Mouse (Mus musculus): ENCODE results near the gene Mlec. TPM values are rescaled to one million over a fixed set of nuclear protein-coding genes. Genes with fewer than 3 reads are reported as not detected.
"Not testable (repeated sequence)": the region's sequence is repeated elsewhere in the genome, so short reads cannot be mapped to it uniquely, and the experiment has no call there.

Gene Mlec
- polyA plus RNA-seq, 1 experiment from 2014 or later = 73.6 TPM

DNA sequence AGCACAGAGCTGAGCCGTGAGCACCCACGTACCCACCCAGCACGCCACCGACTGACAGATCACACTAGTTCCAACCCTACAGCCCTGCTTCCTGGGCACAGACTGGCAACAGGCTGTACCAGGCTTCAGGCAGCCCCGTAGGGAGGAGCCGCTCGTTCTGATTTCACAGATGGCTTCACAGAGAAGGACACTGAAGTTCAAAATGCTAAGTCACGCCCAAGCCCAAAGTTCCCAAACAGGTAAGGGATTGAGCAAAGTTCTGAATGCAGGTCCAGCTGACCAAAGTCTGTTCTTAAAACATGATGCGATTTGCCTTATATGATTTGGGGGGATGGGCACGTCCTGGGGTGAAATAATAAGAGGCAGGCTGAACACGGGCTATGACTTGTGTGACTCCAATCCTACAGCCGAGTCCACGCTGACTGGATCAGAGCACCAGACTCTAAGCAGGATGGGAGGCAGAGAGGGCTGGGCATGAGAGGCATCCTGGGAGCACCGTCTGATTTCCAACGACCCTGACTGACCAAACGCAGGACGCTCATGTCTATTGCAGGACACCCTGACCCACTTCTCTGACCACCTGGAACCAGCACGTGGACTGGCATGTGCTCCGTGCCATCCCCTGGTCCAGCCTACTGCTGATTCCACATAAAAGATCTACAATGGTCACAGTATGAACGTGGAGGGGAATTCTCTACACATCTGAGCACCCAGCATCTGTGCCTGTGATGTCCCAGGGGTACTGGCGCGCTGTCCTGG is 30.4 kb downstream of the Mlec start:
- H3K27me3 ChIP-seq (replicated peaks; ENCODE audit: low read depth, poor library complexity, severe bottlenecking) = no peaks in the 10 kb centered on the region
- WGBS = 94% methylated on average over 22 of the region's 22 CpGs
- H3K4me3 ChIP-seq = no peak overlapping the region
- peaks cover 14% of the 10 kb centered on the region for H3K4me1 ChIP-seq
- H3K27ac ChIP-seq (replicated peaks) = no peak overlapping the region
- H3K9me3 ChIP-seq = no peaks in the 10 kb centered on the region
- DNase-seq (ENCODE audit: low spot score) = no peak
- H3K36me3 ChIP-seq (replicated peaks) = peaks cover 100% of the 10 kb centered on the region

DNA sequence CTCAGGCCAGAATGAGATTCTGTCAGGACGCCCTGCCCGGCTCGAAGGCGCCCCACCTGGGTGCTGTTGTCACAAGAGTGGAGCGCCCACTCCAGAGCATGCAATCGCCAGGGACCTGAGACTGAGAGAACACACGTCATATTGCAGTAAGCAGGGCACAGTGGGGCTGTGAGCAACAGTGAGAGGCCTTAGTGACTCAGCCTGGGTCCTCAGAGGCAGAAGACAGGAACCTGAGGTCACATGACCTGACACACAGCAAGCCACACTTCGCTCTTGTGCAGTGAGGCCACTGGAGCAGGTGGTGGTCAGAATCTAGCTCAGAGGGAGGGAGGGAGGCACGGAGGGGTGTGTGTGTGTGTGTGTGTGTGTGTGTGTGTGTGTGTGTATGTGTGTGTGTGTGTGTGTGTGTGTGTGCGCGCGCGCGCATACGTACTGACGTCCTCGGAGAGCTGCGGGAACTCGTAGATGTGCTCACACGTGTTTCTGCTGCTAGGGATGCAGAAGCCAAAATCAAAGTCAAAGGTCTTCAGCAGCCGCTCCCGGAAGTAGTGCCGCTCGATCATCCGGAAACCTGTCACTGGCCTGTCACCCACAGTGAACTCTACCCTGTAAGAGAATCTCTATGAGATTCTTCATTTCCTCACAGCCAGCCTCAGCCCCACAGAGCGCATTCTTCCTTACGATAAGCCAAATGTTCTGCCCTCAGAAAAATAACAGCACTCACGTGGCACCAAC is 31.2 kb downstream of the Mlec start:
- no peak for DNase-seq (ENCODE audit: low spot score)
- WGBS = 94% methylated on average over 28 of the region's 28 CpGs
- Histone ChIP-seq H3K4me3 (no peak overlapping the region), H3K4me1 (peaks cover 12% of the 10 kb centered on the region), H3K36me3 (replicated peaks) (peaks cover 100% of the 10 kb centered on the region), H3K27ac (replicated peaks) (no peak overlapping the region), H3K27me3 (replicated peaks; ENCODE audit: low read depth, poor library complexity, severe bottlenecking) (no peaks in the 10 kb centered on the region), H3K9me3 (no peaks in the 10 kb centered on the region)

DNA sequence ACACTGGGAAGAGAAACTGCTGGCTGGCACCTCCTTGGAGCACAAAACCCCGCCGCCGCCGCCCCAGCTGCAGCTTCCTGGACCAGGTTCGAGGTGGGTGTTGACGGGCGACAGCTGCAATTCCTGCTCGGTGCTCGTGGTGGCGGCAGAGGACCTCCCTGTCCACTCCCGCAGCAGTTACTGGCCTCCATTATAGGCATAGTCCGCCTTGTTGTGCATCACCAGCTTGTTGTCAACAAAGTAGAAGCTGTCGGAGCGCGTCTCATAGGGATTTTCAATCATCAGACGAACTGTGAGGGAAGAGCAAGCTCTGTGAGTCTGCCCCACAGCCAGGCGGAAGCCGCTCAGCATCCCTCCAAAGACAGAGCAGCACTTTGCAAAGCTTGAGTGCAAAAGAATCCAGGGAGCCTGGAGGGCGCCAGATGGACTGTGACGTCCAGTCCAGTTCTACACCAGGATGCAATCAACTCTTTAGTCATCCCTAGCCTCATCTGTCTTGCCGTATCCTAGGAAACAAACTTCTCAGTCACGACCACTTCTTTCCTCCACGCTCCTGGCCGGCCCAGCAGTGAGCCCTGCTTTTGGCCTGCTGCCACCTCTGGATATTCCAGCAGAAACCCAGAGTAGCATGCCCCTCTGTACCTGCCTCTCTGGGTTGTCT is 32.6 kb downstream of the Mlec start:
- peaks cover 87% of the 10 kb centered on the region for H3K36me3 ChIP-seq (replicated peaks)
- no peak overlapping the region; the same call in 1 of the 2 replicates for H3K27ac ChIP-seq (replicated peaks)
- H3K27me3 ChIP-seq (replicated peaks; ENCODE audit: low read depth, poor library complexity, severe bottlenecking) = no peaks in the 10 kb centered on the region
- no peaks in the 10 kb centered on the region for H3K9me3 ChIP-seq
- WGBS = 36% methylated on average over 24 of the region's 24 CpGs
- H3K4me1 ChIP-seq = peaks cover 12% of the 10 kb centered on the region
- 0 out of 2 replicates have a peak overlapping the region, but pooled peaks have one; percentile 26 for H3K4me3 ChIP-seq
- DNase-seq (ENCODE audit: low spot score) = peak; percentile 84

DNA sequence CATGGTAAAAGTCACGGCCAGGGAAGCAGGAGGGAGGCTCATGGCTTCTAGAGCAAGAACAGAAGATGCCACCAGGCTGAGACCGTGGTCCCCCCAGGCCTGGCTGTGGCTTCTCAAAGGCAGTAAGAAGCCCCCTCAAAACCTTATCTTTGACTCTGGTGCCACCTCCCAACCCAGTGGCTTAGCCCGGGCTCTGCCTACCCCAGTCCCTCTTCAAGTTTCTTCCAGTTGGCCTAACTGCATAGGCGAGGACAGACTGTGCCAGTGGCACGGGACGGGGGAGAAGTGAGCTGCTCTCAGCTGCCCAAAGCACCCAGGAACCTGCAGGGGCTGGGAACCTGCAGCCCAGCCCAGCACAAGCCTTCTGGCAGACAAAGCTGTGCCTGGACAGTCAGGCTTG is 33.3 kb downstream of the Mlec start:
- no peaks in the 10 kb centered on the region for H3K27me3 ChIP-seq (replicated peaks; ENCODE audit: low read depth, poor library complexity, severe bottlenecking)
- peaks cover 12% of the 10 kb centered on the region for H3K4me1 ChIP-seq
- DNase-seq (ENCODE audit: low spot score) = no peak
- H3K36me3 ChIP-seq (replicated peaks) = peaks cover 80% of the 10 kb centered on the region
- no peak overlapping the region; the same call in 1 of the 2 replicates for H3K4me3 ChIP-seq
- H3K9me3 ChIP-seq = no peaks in the 10 kb centered on the region
- WGBS = 92% methylated on average over 6 of the region's 6 CpGs
- no peak overlapping the region; the same call in 1 of the 2 replicates for H3K27ac ChIP-seq (replicated peaks)

DNA sequence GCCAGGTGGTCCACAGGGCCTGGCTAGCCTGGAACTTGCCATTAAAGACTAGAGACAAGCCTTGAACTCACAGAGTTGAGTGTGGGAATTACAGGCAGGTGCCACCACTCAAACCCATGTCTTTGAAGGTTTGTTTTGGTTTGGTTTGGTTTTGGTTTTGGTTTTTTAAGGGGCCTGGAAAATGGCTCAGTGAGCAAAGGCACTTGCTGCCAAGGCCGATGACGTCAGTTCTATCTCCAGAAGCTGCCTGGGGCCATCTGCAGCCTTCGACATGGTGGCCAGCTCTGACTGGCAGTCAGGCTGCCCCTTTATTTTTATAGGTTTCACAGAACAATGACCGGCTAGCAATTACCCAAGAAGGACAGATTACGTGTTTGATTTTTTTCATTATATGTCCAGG is 37.0 kb downstream of the Mlec start:
- H3K9me3 ChIP-seq = 0 out of 2 replicates have a peak, but pooled peaks cover 4% of the 10 kb centered on the region
- H3K4me3 ChIP-seq = no peak overlapping the region
- DNase-seq (ENCODE audit: low spot score) = no peak
- 75% methylated on average over 5 of the region's 5 CpGs for WGBS
- no peak overlapping the region for H3K27ac ChIP-seq (replicated peaks)
- H3K4me1 ChIP-seq = peaks cover 25% of the 10 kb centered on the region
- H3K36me3 ChIP-seq (replicated peaks) = peaks cover 62% of the 10 kb centered on the region
- H3K27me3 ChIP-seq (replicated peaks; ENCODE audit: low read depth, poor library complexity, severe bottlenecking) = no peaks in the 10 kb centered on the region

DNA sequence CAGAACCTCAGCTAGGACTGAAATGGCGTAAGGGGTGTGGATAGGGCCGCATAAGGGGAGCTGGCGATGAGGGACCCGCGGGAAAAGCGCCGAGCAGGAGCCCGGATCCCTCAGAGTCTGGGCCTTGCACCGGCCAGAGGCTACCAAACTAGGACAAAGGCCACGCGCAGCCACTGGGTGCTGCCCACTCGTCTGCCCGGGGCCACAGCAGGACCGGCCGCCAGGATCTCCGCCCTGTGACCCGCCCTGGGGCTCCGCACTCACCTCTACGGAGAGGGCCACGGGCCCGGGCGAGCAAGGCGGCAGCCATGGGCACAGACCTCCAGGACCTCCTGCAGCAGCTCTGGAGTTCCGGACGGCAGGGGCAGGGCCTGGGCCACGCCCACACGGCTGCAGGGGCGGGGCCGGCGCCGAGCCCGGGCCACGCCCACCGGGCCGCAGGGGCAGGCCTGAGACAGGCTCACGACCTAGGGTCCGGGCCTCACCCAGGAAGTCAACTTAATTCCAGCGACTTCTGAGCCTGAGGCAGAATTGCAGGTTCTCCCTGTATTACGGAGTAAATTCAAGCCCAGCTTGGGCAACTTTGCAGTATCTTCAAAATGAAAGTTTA is 38.9 kb downstream of the Mlec start, which contains the start of gene Acads:
TSS of gene Acads (minus strand) at position 386 of the 610 bp plus-strand sequence.
- under 1% methylated on average over 39 of the region's 39 CpGs for WGBS
- Histone ChIP-seq H3K36me3 (replicated peaks) (peaks cover 61% of the 10 kb centered on the region), H3K4me3 (peak within 1 kb of the TSS; percentile 89), H3K27me3 (replicated peaks; ENCODE audit: low read depth, poor library complexity, severe bottlenecking) (no peaks in the 10 kb centered on the region), H3K27ac (replicated peaks) (peak within 1 kb of the TSS; percentile 96), H3K9me3 (0 out of 2 replicates have a peak, but pooled peaks cover 4% of the 10 kb centered on the region), H3K4me1 (peaks cover 14% of the 10 kb centered on the region)
- DNase-seq (ENCODE audit: low spot score) = peak; percentile 91

DNA sequence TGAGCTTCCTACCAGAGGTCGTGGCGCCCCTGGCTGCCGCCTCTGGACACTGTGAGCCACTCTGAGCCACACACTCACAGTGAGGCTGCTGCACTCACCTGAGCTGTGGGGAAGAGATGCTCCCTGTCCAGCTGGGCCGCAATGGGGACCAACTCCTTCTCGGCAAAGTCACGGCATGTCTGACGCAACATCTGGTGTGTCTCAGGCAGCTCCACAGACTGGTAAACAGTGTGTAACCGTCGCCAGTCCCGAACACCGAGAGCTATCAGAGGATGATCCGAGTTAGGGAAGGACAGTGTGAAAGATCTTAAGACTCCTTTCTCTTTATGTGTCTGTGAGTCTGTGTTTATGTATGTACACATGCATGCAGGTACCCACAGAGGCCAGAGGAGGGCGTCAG is 40.5 kb downstream of the Mlec start:
- H3K36me3 ChIP-seq (replicated peaks) = peaks cover 55% of the 10 kb centered on the region

DNA sequence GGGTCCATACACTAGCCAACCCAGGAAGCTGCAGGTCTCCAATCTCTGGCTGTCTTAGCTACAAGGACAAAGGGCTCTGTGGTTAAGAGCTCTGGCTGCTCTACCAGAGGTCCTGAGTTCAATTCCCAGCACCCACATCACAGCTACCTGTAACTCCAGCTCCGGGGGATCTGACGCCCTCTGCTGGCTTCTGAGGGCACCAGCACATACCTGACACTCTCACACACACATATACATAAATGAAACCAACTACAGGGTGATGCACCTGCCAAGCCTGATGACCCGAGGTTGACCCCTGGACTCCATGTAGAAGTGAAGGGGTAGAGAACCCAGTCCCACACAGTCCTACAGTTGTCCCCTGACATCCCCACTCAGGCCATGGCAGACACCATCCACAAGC is 41.6 kb downstream of the Mlec start:
- DNase-seq (ENCODE audit: low spot score) = no peak
- peaks cover 14% of the 10 kb centered on the region for H3K4me1 ChIP-seq
- 0 out of 2 replicates have a peak, but pooled peaks cover 4% of the 10 kb centered on the region for H3K9me3 ChIP-seq
- H3K36me3 ChIP-seq (replicated peaks) = peaks cover 57% of the 10 kb centered on the region
- H3K4me3 ChIP-seq = no peak overlapping the region
- no peaks in the 10 kb centered on the region for H3K27me3 ChIP-seq (replicated peaks; ENCODE audit: low read depth, poor library complexity, severe bottlenecking)
- no peak overlapping the region for H3K27ac ChIP-seq (replicated peaks)
- WGBS = 88% methylated on average over 3 of the region's 3 CpGs

More for the DNA sequence above, 40.5 kb downstream of the Mlec start:
- Histone ChIP-seq H3K4me3 (no peak overlapping the region; the same call in 1 of the 2 replicates), H3K27me3 (replicated peaks; ENCODE audit: low read depth, poor library complexity, severe bottlenecking) (no peaks in the 10 kb centered on the region), H3K9me3 (0 out of 2 replicates have a peak, but pooled peaks cover 4% of the 10 kb centered on the region), H3K4me1 (peaks cover 14% of the 10 kb centered on the region), H3K27ac (replicated peaks) (no peak overlapping the region)
- 96% methylated on average over 13 of the region's 13 CpGs for WGBS
- DNase-seq (ENCODE audit: low spot score) = no peak

DNA sequence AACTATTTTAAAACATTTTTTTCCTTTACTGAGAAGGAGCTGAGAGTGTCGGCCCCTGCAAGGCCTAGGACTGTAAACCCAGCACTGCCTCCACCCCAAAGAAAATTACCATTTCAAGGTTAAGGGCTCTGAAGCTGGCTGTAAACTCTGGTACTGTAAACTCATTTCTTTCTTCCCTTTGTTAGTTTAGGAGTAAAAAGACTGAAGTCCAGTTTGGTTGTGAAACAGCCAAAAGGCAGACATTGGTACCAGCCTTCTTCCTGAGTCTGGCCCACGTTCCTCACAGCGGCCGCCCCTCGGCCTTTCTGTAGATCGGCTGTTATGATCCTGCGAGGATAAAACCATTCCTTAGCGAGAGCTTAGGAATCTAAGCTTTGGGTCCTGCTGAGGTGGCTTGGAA is 43.5 kb downstream of the Mlec start:
- no peaks in the 10 kb centered on the region for H3K27me3 ChIP-seq (replicated peaks; ENCODE audit: low read depth, poor library complexity, severe bottlenecking)
- peaks cover 77% of the 10 kb centered on the region for H3K36me3 ChIP-seq (replicated peaks)
- peaks cover 30% of the 10 kb centered on the region for H3K4me1 ChIP-seq
- 0 out of 2 replicates have a peak, but pooled peaks cover 4% of the 10 kb centered on the region for H3K9me3 ChIP-seq
- DNase-seq (ENCODE audit: low spot score) = no peak
- H3K4me3 ChIP-seq = no peak overlapping the region
- H3K27ac ChIP-seq (replicated peaks) = no peak overlapping the region
- 94% methylated on average over 8 of the region's 8 CpGs for WGBS

DNA sequence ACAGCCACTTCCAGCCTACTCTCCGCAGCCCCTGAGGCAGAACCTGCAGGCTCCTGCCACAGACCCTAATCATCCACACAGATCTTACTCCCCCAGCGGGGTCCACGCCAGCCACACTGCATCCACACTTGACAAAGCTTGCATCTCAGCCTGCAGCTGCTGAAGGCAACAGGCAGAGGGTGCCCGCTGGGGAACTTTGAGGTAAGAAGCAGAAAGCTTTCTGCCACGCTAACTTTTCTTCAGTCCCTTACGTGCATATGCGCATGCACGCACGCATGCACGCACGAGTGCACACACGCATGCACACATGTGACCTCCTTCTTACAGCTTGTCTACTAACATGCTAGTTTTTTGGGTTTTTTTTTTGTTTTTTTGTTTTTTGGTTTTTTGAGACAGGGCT is 44.7 kb downstream of the Mlec start:
- H3K27ac ChIP-seq (replicated peaks) = no peak overlapping the region
- no peak for DNase-seq (ENCODE audit: low spot score)
- no peaks in the 10 kb centered on the region for H3K27me3 ChIP-seq (replicated peaks; ENCODE audit: low read depth, poor library complexity, severe bottlenecking)
- peaks cover 17% of the 10 kb centered on the region for H3K4me1 ChIP-seq
- no peak overlapping the region for H3K4me3 ChIP-seq
- 0 out of 2 replicates have a peak, but pooled peaks cover 4% of the 10 kb centered on the region for H3K9me3 ChIP-seq
- WGBS = 94% methylated on average over 12 of the region's 12 CpGs
- peaks cover 80% of the 10 kb centered on the region for H3K36me3 ChIP-seq (replicated peaks)

DNA sequence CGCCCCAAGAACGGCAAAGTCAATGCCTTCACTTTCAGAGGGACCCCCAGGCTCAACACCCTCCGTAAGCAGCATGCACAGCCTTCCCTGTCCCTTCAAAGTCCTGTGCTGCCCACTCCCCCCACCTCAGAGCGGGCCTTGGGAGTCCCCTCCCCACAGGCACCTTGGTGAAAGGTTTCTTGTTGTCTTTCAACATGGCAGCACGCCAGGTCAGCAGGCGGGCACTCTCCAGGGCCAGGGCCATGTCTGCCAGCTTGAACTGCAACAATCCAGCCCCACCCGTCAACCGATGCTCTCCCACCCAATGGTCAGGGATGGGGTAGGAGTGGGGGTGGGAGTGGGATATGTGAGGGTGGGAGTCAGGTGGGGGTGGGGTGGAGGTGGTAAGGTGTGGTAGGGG is 46.8 kb downstream of the Mlec start:
- H3K36me3 ChIP-seq (replicated peaks) = peaks cover 77% of the 10 kb centered on the region
- no peak overlapping the region for H3K4me3 ChIP-seq
- 0 out of 2 replicates have a peak overlapping the region, but pooled peaks have one; percentile 14 for H3K27ac ChIP-seq (replicated peaks)
- 91% methylated on average over 8 of the region's 8 CpGs for WGBS
- no peaks in the 10 kb centered on the region for H3K9me3 ChIP-seq
- DNase-seq (ENCODE audit: low spot score) = no peak
- H3K4me1 ChIP-seq = peaks cover 17% of the 10 kb centered on the region
- H3K27me3 ChIP-seq (replicated peaks; ENCODE audit: low read depth, poor library complexity, severe bottlenecking) = no peaks in the 10 kb centered on the region

DNA sequence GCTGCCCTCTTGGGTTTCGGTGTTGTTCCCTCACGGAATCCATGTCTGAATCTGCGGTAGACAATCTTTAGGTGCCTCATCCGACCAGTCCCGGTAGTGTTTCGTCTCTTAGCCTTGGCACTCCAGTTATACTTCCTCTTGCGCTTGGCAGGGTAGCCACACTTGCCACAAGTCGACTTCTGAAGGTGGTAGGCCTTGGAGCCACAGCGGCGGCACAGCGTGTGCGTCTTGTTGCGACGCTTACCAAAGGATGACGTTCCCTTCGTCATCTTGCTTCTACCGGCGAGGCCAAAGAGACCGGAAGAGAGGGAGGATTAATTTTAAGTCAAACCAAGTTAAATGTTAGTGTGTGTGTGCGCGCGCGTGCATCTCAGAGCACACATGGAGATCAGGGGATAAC is 54.7 kb downstream of the Mlec start:
- H3K27me3 ChIP-seq (replicated peaks; ENCODE audit: low read depth, poor library complexity, severe bottlenecking); DNase-seq (ENCODE audit: low spot score); H3K9me3 ChIP-seq; H3K4me3 ChIP-seq; H3K27ac ChIP-seq (replicated peaks); H3K4me1 ChIP-seq: not testable (repeated sequence)
- peaks cover 74% of the 10 kb centered on the region for H3K36me3 ChIP-seq (replicated peaks)
- WGBS = 97% methylated on average over 23 of the region's 23 CpGs
